Mouse (Mus musculus) cerebellum, adult 9-10 months (tissue): ENCODE results near the gene Arv1.
A peak's percentile ranks its signal among the peaks of the same experiment; 100 is the strongest.

Source experiments
- DNase-seq: peaks from one replicate; pipeline ENCODE4 v3.0.0; 2022

Arv1 gene

DNA sequence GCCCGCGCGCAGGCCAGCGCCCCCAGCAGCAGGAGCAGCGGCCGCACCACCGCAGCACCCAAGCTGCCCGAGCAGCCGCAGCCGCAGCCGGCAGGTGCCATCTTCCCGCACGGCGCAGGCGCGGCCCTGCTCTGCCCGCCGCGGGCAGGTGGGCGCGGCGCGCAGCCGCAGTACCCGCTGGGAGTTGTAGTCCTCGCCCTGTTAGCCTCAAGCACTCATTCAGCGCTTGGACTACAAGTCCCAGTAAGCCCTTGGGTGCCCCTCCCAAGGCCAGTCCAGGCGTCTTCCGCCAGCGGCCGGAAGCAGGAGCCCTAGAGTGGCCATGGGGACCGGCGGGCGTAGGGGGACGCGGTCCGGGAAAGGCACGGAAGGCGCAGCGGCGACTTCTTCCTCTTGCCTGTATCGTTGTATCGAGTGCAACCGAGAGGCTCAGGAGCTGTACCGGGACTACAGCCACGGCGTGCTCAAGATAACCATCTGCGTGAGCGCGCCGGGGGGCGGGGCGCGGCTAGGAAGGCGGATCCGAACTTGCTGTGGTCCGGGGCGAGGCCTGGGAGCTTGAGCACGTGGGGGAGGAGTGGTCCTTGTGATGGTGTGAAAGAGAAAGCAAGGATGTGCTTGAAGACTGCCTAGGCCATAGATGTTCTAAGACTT lies at the start of gene Arv1, which contains the start of gene Ttc13:
Gene Arv1, plus strand, starts transcription at position 278 of the 654 bp plus-strand sequence.
Gene Ttc13, minus strand, starts transcription at position 122 of the 654 bp plus-strand sequence.
- DNase-seq, result peak; percentile 96

GRCm38 (mm10) chr8:124672345-124672744 lies 49.6 kb upstream of the Arv1 start:
- no peak for DNase-seq

DNA sequence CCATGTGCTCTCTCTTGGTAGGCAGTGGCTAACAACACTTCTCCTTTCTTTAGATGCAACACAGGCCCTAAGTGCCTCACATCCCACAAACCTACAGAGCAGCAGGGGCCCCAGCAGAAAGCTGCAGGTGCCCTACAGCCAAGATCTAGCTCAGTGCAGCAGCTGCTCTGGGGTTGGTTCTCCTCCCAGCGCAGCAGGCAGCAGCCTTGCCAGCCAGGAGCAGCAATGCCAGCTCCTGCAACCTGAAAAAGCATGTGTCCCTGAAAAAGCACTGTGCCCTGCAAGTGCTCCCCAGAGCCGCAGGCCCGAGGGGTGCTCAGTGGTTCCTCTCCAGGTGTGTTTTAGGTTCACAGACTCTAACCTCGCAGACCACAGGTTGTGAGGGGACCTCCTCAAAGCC lies 45.3 kb upstream of the Arv1 start:
- DNase-seq, result peak; percentile 81

DNA sequence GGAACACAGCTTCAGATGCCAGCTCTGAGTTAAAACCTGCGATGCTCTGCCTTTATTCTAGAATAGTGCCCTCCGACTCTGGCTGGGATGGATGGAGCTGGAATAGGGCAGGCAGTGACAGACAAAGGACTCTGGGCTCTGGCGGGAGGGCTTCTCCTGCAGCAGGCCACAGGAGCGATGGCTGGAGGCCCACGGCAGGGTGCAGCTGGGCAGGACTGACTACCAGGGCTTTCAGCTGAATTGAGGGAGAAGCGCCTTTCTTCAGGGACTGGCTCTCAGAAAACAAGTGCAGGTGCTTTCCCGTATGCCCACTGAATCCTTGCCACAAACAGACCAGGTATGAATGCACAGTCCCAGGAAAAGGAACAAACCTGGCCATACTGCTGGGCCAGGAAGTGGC lies 44.9 kb upstream of the Arv1 start:
- DNase-seq, result no peak

GRCm38 (mm10) chr8:124677486-124677885 lies 44.5 kb upstream of the Arv1 start:
- peak; percentile 97 for DNase-seq

DNA sequence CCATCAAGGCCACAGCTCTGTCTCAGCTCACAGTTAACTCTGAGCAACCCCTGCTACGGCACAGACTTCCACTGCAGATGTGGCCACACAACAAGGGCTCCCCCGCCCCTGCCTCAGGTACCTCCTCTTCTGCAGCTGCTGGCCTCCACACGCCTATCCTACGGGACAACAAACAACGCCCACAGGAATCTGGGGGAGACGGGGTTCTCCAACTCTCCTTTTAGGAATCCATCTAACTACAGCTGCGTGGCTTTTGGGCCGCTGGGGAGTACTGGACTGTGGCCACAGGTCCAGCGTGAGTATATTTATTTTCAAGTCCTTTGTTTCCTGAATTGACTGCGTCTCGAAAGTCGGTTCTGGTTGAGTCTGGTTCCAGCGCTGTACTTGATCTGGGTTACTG lies 43.7 kb upstream of the Arv1 start:
- peak; percentile 43 for DNase-seq

DNA sequence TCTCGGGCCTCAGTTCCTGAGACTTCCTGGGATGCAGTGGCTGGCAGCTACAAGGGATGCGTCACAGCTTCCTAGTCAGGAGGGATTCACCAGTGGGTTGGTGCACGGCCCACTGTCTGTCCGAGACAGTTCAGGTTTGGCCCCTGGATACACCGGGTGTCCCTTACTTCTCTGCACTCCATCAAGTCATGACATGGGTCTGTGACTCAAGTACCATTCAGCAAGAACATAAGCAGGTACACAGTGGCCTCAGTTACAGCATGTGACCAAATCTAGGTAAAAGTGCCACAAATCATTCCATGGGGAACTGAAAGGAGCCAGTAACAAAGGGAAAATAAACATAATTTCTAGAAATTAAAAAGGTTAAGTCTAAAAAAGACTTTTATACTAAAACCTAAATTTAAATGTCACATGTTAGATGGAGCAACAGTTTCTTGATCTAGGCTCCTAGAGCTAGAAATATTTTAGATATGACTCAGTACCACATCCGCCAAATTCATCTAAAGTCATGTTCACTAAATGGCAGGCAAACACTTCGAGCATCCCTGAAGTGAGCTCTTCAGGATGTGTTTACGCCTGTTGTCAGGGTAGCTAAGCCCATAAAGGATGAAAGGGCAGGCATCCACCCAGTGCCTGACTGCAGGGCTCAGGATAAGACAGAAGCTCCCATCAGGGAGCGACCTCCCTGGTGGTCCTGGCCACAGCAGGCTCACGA lies 40.7 kb upstream of the Arv1 start:
- no peak for DNase-seq

- DNase-seq, result no peak
Measured at GRCm38 (mm10) chr8:124681792-124682157, 40.2 kb upstream of the Arv1 start.

GRCm38 (mm10) chr8:124682218-124682617 lies 39.7 kb upstream of the Arv1 start:
- DNase-seq, result no peak

GRCm38 (mm10) chr8:124688899-124689298 lies 33.0 kb upstream of the Arv1 start:
- DNase-seq, result no peak

DNA sequence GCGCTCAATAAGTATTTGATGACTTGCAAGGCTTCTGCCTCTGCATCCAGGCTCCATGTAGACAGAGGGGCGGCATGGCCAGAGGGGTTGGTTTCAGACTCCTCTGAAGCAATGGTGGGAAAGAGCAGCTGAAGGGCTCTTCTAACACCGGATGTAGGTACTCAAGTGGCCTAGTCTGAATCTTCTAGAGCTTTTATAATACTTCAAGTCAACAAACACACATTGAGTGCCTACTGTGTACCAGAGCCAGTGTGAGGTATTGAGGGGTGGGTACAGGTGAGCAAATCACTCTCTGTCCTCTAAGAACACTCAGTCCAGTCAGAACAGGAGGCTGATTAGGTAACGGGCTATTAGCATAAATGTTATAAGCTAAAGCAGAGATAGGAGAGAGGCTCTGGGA lies 30.2 kb upstream of the Arv1 start:
- DNase-seq, result no peak

DNA sequence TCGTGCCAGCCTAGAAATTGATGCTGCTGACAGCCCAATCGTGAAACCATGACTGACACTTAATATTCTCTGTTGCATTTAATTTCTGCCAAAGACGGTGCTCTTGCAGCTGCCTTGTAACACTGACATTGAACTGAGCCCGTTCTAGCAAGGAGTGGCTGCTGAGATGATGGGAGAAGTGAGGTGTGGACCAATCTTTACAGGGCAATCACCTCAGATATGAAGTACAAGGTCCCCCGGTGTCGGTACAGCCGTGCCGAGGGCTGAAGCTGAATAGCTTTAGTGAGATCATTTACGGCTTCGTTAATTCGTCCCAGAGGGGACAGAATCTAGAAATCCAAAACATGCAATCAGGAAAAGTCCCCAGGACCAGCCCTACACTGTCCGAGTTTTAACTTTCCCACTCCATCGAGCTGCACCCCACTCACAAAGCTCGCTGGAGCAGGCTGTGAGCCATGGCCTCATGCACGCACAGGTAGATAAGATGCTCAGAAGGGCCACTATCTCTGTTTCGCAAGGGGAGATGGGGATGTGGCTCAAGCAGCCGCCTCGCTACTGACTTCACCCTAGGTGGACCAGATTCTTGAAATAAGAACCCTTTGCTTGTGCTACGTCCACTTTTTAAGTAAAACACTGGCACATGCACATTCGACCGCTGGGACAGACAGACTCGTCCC lies 26.4 kb upstream of the Arv1 start:
- DNase-seq, result no peak

DNA sequence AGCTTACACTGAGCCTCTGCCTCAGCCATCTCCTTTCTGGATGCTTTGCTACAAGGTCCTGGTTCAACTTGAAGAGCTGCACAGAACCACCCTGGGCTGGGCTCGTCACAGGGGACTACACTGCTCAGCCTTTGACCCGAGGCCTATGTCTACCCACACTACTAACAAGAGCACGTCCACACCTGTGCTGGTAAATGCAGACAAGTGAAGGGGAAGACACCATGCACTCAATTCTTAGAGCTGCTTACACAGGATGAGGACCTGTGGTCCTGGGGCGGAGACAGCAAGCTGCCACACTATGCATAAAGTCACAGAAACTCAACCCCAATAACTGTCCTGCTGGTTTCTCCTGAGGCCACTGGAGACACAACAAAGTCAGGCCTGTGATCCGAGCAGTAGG lies 21.7 kb upstream of the Arv1 start:
- no peak for DNase-seq

DNA sequence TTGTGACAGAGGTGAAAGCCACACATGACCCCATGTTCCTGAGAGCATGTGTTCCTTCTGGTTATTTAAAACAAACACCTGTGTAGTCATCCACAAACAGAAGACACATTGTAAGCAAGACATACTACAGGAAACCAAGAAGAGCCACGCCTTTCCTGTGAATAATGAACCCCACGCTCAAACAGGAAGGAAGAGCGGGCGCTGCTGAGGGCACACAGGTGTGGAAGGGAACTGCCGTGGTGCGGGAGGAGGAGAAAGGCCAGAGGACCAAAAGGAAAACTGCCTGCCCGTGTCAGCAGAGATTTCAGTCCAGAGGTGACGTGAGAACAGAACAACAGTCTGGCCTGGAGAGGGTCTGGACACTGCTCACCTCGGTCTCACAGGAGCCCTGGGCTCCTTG lies 20.9 kb upstream of the Arv1 start:
- no peak for DNase-seq

DNA sequence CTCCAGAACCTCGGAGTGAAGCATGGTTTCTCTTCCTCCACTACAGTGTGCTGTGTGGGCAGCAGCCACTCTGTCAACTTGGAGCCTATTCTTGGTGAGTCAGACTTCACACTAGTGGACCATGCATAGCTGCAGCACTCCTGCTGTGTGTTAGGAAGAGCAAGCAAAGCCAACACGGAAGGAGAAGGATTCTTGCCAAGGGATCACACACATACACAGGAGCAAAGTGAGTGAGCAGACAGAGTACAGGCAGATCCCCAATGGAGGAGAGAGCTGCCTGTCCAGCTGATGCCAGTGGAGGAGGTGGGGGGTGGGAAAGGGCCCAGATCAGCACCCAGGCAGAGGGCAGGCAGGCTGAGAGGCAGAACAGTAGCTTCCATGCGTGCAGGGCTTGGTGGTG lies 19.8 kb upstream of the Arv1 start:
- DNase-seq, result peak; percentile 72

GRCm38 (mm10) chr8:124703526-124703925 lies 18.4 kb upstream of the Arv1 start:
- no peak for DNase-seq

DNA sequence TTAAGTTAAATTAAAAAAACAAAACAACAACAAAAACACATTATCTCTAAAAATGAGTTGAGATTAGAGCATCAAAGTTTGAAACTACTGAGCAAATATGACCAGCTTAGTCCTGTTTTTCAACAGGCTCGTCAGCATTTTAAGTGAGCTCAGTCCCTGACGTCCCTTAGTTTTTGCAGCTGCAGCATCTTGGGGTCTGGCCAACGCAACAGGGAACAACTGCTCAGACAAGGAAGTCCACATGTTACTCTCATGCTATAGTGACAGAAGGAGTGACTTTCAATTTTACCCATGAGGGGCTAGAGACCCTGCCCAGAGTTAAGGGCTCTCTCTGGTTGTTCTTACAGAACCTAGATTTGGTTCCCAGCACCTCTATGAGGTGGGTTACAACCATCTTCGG lies 17.6 kb upstream of the Arv1 start:
- no peak for DNase-seq

DNA sequence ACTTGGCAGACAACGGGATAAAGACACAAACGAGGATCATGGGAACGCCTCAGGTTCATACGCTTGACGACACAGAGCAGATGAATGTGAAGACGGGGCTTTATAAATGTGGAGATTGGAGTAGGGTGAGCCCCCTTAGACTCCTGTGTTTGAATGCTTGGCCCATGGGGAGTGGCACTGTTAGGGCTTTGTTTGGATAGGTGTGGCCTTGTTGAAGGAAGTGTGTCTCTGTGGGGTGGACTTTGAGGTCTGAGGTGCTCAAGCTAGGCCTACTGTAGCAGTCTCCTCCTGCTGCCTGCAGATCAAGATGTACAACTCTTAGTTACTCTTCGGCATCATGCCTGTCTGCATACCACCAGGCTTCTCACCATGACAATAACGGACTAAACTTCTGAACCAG lies 16.1 kb upstream of the Arv1 start:
- no peak for DNase-seq

DNA sequence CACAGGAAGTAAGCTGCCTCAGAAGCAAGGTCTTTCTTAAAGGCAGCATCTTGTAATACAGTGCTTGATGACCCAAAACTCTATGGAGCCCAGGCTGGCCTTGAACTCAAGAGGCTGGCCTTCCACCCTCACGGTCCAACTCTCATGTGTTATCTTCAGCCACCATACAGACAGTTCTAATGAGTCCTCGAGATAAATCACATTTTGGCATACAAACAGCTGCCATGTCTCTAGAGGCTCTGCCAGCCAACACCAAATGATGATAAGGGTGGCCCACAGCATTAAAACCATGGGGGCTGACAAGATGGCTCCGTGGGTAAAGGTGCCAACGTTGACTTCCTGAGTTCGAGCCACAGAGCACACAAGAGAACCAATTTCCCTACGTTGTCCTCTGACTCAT lies 8.7 kb upstream of the Arv1 start:
- DNase-seq, result no peak

GRCm38 (mm10) chr8:124715736-124716135 lies 6.2 kb upstream of the Arv1 start:
- no peak for DNase-seq

DNA sequence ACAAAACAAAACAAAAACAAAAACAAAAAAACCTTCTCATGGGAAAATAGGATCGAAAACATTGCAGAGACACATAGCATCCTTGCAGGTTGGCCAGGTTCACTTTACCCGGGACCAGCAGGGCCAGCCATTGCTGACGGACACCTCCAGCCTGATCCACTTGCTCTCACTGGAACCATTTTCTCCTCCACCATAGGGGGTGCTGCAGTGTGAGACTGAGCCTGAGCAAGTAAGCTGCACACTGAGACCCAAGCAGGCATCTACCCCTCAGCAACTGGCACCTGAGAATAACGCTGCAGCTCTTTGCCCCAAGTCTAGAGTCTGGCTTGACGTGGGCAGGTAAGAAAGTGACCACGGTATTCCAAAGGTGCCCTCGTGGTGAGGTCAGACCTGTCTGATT lies 1.8 kb upstream of the Arv1 start:
- peak; percentile 28 for DNase-seq

DNA sequence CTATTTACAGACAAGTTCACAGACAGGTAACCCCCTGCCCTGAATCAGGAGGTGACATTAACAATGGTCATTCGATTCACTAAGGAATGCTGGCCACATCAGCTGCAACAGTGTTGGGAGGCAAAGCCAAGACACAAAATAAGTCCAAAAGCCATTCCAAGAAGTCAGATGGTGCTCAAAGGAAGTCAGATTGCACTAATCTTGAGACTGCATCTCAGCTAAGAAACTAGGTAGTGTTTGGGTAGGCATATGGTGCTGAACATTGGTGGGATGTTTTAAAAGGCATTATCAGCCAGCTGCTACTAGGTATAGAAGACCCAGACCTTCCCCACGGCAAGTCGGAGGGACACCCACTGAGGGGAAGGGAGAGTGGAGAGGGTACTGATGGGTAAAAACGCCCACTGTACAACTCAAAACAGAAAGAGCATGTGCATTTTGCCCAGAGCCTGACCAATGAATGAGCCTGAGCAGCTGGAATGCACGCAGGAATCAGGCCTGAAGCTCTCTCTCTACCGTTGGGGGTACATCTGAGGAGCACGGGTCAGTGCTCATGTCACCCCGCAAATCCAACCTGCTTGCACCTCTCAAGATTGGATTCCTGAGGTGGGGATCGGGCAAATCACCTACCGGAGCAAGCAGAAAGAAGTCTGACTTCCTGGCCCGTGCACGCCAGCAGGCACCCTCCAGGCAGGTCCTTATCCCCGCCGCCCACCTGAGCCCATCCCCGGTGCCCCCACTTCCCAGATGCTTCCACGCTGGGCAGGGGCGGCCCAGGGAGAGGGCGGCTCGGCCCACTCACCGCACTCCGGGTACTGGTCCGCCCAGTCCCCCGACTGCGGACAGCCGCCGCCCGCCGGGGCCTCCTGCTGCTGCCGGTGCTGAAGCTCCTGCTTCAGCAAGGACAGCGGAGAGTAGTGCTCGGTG lies 739 bp upstream of the Arv1 start:
- DNase-seq, result peak; percentile 20

DNA sequence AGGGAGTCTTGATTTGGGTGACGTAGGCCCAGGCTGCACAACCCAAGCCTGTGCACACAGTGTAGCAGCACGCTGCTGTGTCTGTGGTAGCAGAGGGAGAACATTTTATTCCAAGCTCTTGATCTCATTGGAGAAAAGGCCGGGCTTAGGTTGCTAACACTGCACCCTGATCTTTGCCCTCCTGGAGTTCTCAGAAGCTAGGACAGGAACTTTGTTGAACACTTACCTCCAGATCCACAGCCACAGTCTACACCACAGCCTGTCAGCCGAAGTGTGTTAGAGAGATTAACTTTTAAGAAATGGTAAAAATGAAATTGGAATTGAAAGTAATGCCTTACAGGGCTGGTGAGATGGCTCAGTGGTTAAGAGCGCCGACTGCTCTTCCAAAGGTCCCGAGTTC lies 2.4 kb downstream of the Arv1 start:
- no peak for DNase-seq
